Mouse (Mus musculus) adipocyte (in vitro differentiated cells): ENCODE measurements at regions not wholly inside any gene's neighbourhood (a gene's known extent, or its start where the extent isn't known, plus 50 kb on each side); places are given as distances from the start of the nearest gene placed in this dataset.

Experiments used
- DNase-seq: peaks from one replicate; pipeline ENCODE4 v3.0.0-alpha.2; 2016; ENCODE audit warnings: low spot score

DNA sequence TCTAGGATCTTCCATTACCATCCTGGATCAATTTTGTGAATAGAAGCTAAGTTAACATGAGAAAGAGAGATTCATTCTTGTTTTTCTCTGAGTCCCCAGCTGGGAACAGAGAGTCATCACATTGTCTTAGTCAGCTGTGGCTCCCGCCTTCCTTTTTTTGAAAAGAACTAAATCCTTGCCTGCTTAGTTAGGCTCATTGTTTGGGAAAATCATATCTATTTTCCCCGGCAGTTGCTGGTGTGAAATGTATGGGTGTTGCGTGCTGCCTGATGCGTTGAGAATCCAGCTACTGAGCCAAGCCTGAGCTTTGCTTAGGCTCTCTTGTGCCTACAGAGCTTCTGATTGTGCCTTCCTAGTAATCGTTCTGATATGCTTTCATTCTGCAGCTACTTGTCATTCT, 66.3 kb downstream of the Fam50b start:
- DNase-seq = no peak

- DNase-seq = no peak
Measured at GRCm38 (mm10) chr13:34806532-34807092, 68.5 kb upstream of the Prpf4b start.

DNA sequence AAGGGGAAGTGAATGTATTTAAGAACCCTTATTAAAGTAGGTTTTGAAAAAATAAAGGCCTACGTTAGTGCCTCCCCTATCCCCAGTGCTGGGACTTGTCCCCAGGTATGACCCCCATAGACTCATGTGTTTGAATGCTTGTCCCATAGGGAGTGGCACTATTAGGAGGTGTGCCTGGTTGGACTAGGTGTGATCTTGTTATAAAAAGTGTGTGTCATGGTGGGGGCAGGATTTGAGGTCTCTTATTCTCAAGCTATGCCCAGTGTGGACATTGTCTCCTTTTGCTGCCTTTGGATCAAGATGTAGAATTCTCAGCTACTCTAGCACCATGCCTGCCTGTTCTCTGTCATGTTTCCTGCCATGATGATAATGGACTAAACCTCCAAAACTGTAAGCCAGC, 65.6 kb upstream of the Prpf4b start:
- DNase-seq = no peak

- DNase-seq = peak; percentile 59
Measured at GRCm38 (mm10) chr13:34814161-34815056, 60.7 kb upstream of the Prpf4b start.

DNA sequence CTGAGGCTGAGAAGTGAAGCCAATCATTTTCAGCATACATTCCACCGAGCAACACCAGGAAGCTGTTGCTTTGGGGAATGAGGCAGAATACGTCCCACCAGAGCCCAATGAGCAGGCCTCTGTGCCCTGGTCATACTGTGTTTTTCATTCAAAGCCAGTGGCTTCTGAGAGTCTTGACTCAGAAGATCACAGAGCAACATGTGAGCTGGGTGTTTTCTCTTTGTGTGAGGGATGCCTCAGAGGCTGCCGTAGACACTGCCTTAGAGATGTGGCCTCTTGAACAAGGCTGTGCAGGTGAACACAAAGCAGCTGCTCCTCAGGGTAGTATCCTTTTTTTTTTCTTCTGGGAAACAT, 60.1 kb upstream of the Prpf4b start:
- no peak for DNase-seq

GRCm38 (mm10) chr13:34818211-34818610, 56.9 kb upstream of the Prpf4b start:
- no peak for DNase-seq

DNA sequence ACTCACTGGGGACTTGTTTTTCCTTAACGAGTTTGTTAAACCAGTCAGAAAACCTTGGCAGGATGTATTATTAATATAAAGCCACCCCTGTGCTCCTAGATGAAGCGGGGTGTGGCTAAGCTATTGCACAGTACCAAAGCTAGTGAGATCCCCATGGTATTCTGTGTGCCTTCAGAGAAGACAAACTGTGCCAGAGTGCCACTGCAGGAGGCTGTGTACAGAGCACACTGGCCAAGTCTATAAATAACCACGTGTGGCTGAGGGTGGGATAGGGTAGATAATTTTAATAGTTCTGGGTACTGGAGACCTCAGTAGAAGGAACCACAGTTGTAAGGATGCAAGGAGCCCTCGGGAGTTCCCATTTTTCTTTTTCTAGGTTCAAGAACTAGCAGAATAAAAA, 54.7 kb upstream of the Prpf4b start:
- DNase-seq = peak; percentile 67

- DNase-seq = no peak
Measured at GRCm38 (mm10) chr13:34821946-34822345, 53.2 kb upstream of the Prpf4b start.

DNA sequence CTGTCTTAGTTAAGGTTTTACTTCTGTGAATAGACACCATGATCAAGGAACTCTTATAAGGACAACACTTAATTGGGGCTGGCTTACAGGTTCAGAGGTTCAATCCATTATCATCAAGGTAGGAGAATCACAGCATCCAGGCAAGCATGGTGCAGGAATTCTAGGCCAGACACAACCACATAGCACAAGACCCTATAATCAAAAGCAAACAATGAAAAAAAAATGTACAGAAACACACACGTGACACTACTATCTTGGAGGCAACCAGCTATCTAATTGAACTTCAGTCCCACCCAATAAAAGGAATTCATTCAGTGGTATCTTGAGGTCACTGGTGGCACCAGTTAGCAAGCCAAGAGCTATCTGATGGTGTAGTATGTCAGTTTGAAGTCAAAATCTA, 50.9 kb upstream of the Prpf4b start:
- no peak for DNase-seq
